Mouse (Mus musculus): ENCODE data around the gene Gpr107. TPM values are rescaled to one million over a fixed set of nuclear protein-coding genes. Genes with fewer than 3 reads are reported as not detected.
A peak's percentile ranks its signal among the peaks of the same experiment; 100 is the strongest.
"Not testable (repeated sequence)": the region's sequence is repeated elsewhere in the genome, so short reads cannot be mapped to it uniquely, and the experiment has no call there.

The Gpr107 gene
- polyA plus RNA-seq, 1 experiment from 2014 or later = 30.4 TPM

DNA sequence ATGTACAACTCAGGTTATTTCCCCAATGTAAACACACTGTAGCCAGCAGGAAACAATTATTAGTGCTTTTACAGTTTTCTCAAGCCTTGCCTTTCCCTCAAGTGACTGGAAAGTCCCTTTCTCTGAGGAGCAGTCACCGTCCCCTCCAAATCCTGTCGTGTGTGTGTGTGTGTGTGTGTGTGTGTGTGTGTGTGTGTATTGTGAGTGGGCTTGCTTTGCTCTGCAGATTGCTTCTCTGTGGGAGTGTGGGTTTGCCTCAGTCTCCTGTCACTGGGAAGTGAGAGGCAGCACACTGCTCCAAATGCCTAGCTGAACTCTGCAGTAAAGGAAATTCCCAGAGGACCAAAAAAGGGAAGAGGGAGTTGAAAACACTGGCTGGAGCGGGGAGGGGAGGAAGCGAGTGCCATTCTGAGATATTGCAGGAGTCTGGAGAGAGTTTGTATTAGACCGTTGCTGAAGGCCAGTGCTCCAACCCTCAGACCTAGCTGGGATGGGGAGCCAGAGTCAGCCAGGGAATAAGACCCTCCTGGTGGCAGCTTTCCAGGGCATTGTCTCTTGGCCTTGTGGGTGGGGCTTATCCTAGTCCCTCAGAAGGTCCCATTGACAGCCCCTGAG, 12.8 kb downstream of the Gpr107 start:
- Histone ChIP-seq H3K9ac (ENCODE audit: low read depth, low read length) (no peak overlapping the region), H3K4me1 (ENCODE audit: control insufficient read depth, insufficient read depth, low read length) (peaks cover 24% of the 10 kb centered on the region), H3K4me3 (ENCODE audit: low read length) (no peak overlapping the region), H3K36me3 (ENCODE audit: control insufficient read depth, insufficient read depth, low read length) (peaks cover 6% of the 10 kb centered on the region), H3K27ac (ENCODE audit: low read length) (peak overlapping the region; percentile 90), H3K4me2 (ENCODE audit: low read depth, low read length) (no peak overlapping the region), H3K9me3 (ENCODE audit: control insufficient read depth, low read length) (no peaks in the 10 kb centered on the region), H3K27me3 (replicated peaks; ENCODE audit: control insufficient read depth, insufficient read depth, low read length) (no peaks in the 10 kb centered on the region)
- peak; percentile 75 for ATAC-seq
- WGBS = 31% methylated on average over 5 of the region's 5 CpGs

DNA sequence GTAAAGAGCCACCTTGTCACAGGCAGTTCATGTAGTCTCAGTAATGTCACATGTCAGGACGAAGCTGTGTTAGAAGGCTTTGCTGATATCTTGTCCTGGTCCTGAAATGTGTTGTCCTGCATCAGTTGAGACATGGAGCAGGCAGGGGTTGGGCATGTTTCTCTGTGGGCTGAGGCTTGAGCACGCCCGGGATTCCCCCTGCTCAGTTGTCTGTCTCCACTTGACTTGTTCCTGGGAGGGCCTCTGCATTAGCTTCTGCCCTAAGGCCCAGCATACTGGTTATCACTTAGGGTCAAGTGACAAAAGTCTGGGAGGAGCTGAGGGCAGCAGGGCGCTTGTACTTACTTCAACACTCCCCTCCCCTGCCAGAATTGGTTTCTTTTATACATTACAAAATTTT, 13.4 kb downstream of the Gpr107 start:
- H3K27me3 ChIP-seq (replicated peaks; ENCODE audit: control insufficient read depth, insufficient read depth, low read length) = no peaks in the 10 kb centered on the region
- H3K27ac ChIP-seq (ENCODE audit: low read length) = peak overlapping the region; percentile 90
- 0 out of 2 replicates have a peak, but pooled peaks have one; percentile 27 for ATAC-seq
- no peak overlapping the region for H3K9ac ChIP-seq (ENCODE audit: low read depth, low read length)
- H3K9me3 ChIP-seq (ENCODE audit: control insufficient read depth, low read length) = no peaks in the 10 kb centered on the region
- WGBS = 55% methylated on average over 4 of the region's 4 CpGs
- peaks cover 6% of the 10 kb centered on the region for H3K36me3 ChIP-seq (ENCODE audit: control insufficient read depth, insufficient read depth, low read length)
- H3K4me3 ChIP-seq (ENCODE audit: low read length) = no peak overlapping the region
- H3K4me2 ChIP-seq (ENCODE audit: low read depth, low read length) = no peak overlapping the region
- H3K4me1 ChIP-seq (ENCODE audit: control insufficient read depth, insufficient read depth, low read length) = peaks cover 24% of the 10 kb centered on the region

GRCm38 (mm10) chr2:31167571-31167970, 15.5 kb downstream of the Gpr107 start:
- ATAC-seq; H3K4me2 ChIP-seq (ENCODE audit: low read depth, low read length); H3K27me3 ChIP-seq (replicated peaks; ENCODE audit: control insufficient read depth, insufficient read depth, low read length); H3K36me3 ChIP-seq (ENCODE audit: control insufficient read depth, insufficient read depth, low read length); H3K4me3 ChIP-seq (ENCODE audit: low read length); H3K27ac ChIP-seq (ENCODE audit: low read length); H3K9me3 ChIP-seq (ENCODE audit: control insufficient read depth, low read length); H3K9ac ChIP-seq (ENCODE audit: low read depth, low read length): not testable (repeated sequence)
- WGBS = 72% methylated on average over 2 of the region's 2 CpGs
- peaks cover 20% of the 10 kb centered on the region for H3K4me1 ChIP-seq (ENCODE audit: control insufficient read depth, insufficient read depth, low read length)

DNA sequence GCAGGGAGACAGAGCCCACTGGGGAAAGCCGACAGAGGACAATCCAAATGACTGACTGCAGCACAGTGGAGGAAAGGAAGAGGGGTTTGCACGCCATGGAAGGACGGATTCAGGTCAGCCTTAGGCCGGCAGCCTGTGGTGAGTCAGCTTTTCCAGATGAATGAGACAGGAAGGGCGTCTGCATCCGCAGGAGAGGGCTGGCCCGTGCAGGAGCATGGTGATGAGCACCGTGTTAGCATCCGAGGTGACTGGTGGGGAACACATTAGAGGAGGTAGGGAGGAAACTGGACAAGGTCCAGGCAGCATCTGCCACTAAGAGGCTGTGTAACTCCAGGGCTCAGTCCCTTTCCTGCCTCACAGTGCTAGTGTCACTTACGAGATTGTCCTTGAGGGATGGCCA, 16.9 kb downstream of the Gpr107 start:
- no peak overlapping the region for H3K4me2 ChIP-seq (ENCODE audit: low read depth, low read length)
- no peak overlapping the region for H3K4me3 ChIP-seq (ENCODE audit: low read length)
- no peak overlapping the region for H3K9ac ChIP-seq (ENCODE audit: low read depth, low read length)
- no peaks in the 10 kb centered on the region for H3K27me3 ChIP-seq (replicated peaks; ENCODE audit: control insufficient read depth, insufficient read depth, low read length)
- WGBS = 83% methylated on average over 10 of the region's 10 CpGs
- H3K9me3 ChIP-seq (ENCODE audit: control insufficient read depth, low read length) = no peaks in the 10 kb centered on the region
- H3K36me3 ChIP-seq (ENCODE audit: control insufficient read depth, insufficient read depth, low read length) = peaks cover 6% of the 10 kb centered on the region
- H3K27ac ChIP-seq (ENCODE audit: low read length) = no peak overlapping the region
- peaks cover 17% of the 10 kb centered on the region for H3K4me1 ChIP-seq (ENCODE audit: control insufficient read depth, insufficient read depth, low read length)
- no peak for ATAC-seq

- no peaks in the 10 kb centered on the region for H3K9me3 ChIP-seq (ENCODE audit: control insufficient read depth, low read length)
- H3K27me3 ChIP-seq (replicated peaks; ENCODE audit: control insufficient read depth, insufficient read depth, low read length) = no peaks in the 10 kb centered on the region
- WGBS = 83% methylated on average over 6 of the region's 6 CpGs
- no peak for ATAC-seq
- H3K4me1 ChIP-seq (ENCODE audit: control insufficient read depth, insufficient read depth, low read length) = peaks cover 6% of the 10 kb centered on the region
- no peak overlapping the region for H3K4me3 ChIP-seq (ENCODE audit: low read length)
- H3K4me2 ChIP-seq (ENCODE audit: low read depth, low read length) = no peak overlapping the region
- no peak overlapping the region for H3K9ac ChIP-seq (ENCODE audit: low read depth, low read length)
- no peak overlapping the region for H3K27ac ChIP-seq (ENCODE audit: low read length)
- peaks cover 9% of the 10 kb centered on the region for H3K36me3 ChIP-seq (ENCODE audit: control insufficient read depth, insufficient read depth, low read length)
Observed at GRCm38 (mm10) chr2:31170164-31170563, 18.0 kb downstream of the Gpr107 start.

DNA sequence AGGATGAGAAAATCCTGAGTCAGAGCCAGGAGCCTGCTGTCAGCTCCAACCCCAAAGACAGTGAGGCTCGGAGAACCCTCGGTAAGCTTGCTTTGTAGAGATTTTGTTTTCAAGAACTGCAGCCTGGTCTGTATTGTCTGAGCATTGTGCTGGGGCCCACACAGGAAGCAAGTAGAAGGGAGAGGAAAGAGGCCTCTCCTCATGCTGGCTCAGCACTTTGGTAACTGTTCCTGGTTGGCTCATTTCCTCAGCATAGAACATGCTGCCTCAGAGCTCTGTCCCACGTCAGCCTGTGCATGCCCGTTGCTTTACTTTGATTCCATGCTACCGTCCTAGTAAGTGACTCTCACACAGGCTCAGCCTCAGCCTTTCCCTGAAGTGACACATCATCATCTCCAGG, 19.9 kb downstream of the Gpr107 start:
- Histone ChIP-seq H3K36me3 (ENCODE audit: control insufficient read depth, insufficient read depth, low read length) (peaks cover 20% of the 10 kb centered on the region), H3K4me3 (ENCODE audit: low read length) (no peak overlapping the region), H3K27me3 (replicated peaks; ENCODE audit: control insufficient read depth, insufficient read depth, low read length) (no peaks in the 10 kb centered on the region), H3K27ac (ENCODE audit: low read length) (peak overlapping the region; percentile 71), H3K4me2 (ENCODE audit: low read depth, low read length) (no peak overlapping the region), H3K9me3 (ENCODE audit: control insufficient read depth, low read length) (no peaks in the 10 kb centered on the region), H3K9ac (ENCODE audit: low read depth, low read length) (no peak overlapping the region), H3K4me1 (ENCODE audit: control insufficient read depth, insufficient read depth, low read length) (no peaks in the 10 kb centered on the region)
- peak; percentile 66 for ATAC-seq
- WGBS = 65% methylated on average over 5 of the region's 5 CpGs

DNA sequence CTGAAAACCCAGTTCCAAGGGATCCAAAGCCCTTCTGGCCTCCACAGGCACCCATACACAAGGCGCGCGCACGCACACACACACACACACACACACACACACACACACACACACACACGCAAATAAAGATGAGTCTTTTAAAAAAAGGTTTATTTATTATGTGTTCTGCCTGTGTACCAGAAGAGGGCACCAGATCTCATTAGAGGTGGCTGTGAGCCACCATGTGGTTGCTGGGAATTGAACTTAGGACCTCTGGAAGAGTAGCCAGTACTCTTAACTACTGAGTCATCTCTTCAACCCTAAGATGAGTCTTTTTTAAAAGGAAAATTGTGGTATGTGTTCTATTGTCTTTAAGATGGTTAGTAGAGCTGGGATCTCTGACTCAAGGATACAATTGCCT, 20.4 kb downstream of the Gpr107 start:
- 83% methylated on average over 5 of the region's 5 CpGs for WGBS
- Histone ChIP-seq H3K36me3 (ENCODE audit: control insufficient read depth, insufficient read depth, low read length) (peaks cover 24% of the 10 kb centered on the region), H3K9me3 (ENCODE audit: control insufficient read depth, low read length) (no peaks in the 10 kb centered on the region), H3K27me3 (replicated peaks; ENCODE audit: control insufficient read depth, insufficient read depth, low read length) (no peaks in the 10 kb centered on the region), H3K4me3 (ENCODE audit: low read length) (no peak overlapping the region), H3K27ac (ENCODE audit: low read length) (peak overlapping the region; percentile 64; the same call in 1 of the 2 replicates), H3K9ac (ENCODE audit: low read depth, low read length) (no peak overlapping the region), H3K4me2 (ENCODE audit: low read depth, low read length) (no peak overlapping the region), H3K4me1 (ENCODE audit: control insufficient read depth, insufficient read depth, low read length) (no peaks in the 10 kb centered on the region)
- ATAC-seq = no peak

- 67% methylated on average over 4 of the region's 4 CpGs for WGBS
- no peaks in the 10 kb centered on the region for H3K9me3 ChIP-seq (ENCODE audit: control insufficient read depth, low read length)
- H3K4me3 ChIP-seq (ENCODE audit: low read length) = no peak overlapping the region
- H3K4me2 ChIP-seq (ENCODE audit: low read depth, low read length) = no peak overlapping the region
- H3K4me1 ChIP-seq (ENCODE audit: control insufficient read depth, insufficient read depth, low read length) = no peaks in the 10 kb centered on the region
- H3K27me3 ChIP-seq (replicated peaks; ENCODE audit: control insufficient read depth, insufficient read depth, low read length) = no peaks in the 10 kb centered on the region
- ATAC-seq = no peak
- no peak overlapping the region for H3K9ac ChIP-seq (ENCODE audit: low read depth, low read length)
- H3K36me3 ChIP-seq (ENCODE audit: control insufficient read depth, insufficient read depth, low read length) = peaks cover 30% of the 10 kb centered on the region
- no peak overlapping the region for H3K27ac ChIP-seq (ENCODE audit: low read length)
Observed at GRCm38 (mm10) chr2:31173290-31173689, 21.2 kb downstream of the Gpr107 start.

DNA sequence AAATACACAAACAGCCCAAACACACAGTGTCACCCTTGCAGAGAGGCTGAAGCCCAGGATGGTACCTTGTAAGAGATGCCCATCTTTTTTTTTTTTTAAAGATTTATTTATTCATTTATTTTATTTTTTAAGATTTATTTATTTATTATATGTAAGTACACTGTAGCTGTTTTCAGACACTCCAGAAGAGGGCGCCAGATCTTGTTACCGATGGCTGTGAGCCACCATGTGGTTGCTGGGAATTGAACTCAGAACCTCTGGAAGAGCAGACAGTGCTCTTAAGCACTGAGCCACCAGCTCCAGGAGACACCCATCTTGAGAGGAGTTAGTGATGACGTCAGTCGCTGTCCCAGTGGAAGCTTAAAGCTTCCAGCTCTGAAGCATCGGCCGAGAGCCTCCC, 26.5 kb downstream of the Gpr107 start:
- ATAC-seq; H3K4me3 ChIP-seq (ENCODE audit: low read length); H3K9me3 ChIP-seq (ENCODE audit: control insufficient read depth, low read length); H3K27me3 ChIP-seq (replicated peaks; ENCODE audit: control insufficient read depth, insufficient read depth, low read length); H3K4me2 ChIP-seq (ENCODE audit: low read depth, low read length); H3K27ac ChIP-seq (ENCODE audit: low read length); H3K4me1 ChIP-seq (ENCODE audit: control insufficient read depth, insufficient read depth, low read length); H3K9ac ChIP-seq (ENCODE audit: low read depth, low read length): not testable (repeated sequence)
- H3K36me3 ChIP-seq (ENCODE audit: control insufficient read depth, insufficient read depth, low read length) = peaks cover 27% of the 10 kb centered on the region
- WGBS = 82% methylated on average over 6 of the region's 6 CpGs

- Histone ChIP-seq H3K27ac (ENCODE audit: low read length) (no peak overlapping the region), H3K27me3 (replicated peaks; ENCODE audit: control insufficient read depth, insufficient read depth, low read length) (no peaks in the 10 kb centered on the region), H3K9ac (ENCODE audit: low read depth, low read length) (no peak overlapping the region), H3K4me2 (ENCODE audit: low read depth, low read length) (no peak overlapping the region), H3K36me3 (ENCODE audit: control insufficient read depth, insufficient read depth, low read length) (peaks cover 24% of the 10 kb centered on the region), H3K4me1 (ENCODE audit: control insufficient read depth, insufficient read depth, low read length) (peaks cover 4% of the 10 kb centered on the region), H3K9me3 (ENCODE audit: control insufficient read depth, low read length) (no peaks in the 10 kb centered on the region), H3K4me3 (ENCODE audit: low read length) (no peak overlapping the region)
- WGBS = 73% methylated on average over 7 of the region's 7 CpGs
- ATAC-seq = no peak
Observed at GRCm38 (mm10) chr2:31179471-31179870, 27.4 kb downstream of the Gpr107 start.
